Mouse (Mus musculus) embryo, embryonic 11.5 days (tissue): ENCODE results near the gene Prima1.

Experiments used
- DNase-seq: peaks from one replicate; pipeline ENCODE4 v3.0.0-alpha.2; 2012; ENCODE audit warnings: low read depth, low spot score

Prima1 gene

DNA sequence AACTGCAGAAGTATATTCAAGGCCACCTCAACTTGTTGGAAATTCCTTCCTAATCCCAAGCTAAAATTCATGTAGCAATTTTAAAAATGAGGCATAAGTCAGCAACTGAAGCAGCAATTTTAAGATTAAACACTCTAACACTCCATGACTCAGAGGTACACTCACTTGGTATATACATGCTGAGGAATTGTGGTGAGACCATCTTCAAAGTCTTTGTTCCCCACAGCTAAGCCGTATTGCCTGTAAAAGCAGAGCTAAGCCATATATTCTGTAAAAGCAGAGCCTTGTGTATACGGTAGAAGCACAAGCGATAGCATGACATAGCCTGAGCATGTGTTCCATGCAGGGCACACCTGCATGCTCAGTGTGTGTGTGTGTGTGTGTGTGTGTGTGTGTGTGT, 86.5 kb downstream of the Prima1 start:
- DNase-seq: no peak

DNA sequence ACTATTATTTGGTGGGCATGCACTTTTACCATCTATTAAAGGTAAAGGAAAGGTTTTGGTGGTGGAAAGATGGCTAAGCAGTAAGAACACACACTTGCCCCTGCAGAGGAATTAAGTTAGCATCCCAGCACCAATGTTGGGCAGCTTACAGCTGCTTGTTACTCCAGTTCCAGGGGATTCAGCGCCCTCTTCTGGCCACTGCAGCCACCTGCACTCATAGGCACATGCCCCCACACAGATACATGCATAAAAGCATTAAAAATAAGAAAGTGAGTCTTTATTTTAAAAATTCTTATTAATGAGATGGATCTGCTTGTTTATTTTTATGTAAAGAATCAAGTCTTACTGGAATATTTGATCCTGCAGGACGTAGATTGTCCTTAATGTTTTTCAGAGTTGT, 87.0 kb downstream of the Prima1 start:
- no peak for DNase-seq

DNA sequence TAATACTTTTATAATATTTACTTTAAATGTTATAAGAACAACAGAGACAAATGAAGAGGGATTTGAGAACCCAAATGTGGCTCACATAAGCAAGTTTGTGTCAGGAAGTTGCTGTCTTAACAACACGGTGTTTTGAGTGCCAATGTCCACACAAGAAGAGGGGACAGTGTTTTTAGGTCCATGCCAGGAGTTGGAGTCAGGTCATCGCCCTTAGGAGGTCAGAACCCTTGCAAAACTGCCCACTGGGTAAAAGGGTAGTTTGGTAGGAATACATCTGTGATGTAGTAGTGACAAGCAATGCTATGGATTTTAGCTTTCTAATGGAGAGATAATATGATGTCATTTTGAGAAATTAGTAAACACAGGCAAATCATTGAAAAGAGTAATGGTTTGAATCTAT, 91.7 kb downstream of the Prima1 start:
- DNase-seq: no peak
